Mouse (Mus musculus): Measurements from ENCODE around the gene Kif3a. TPM values are rescaled to one million over a fixed set of nuclear protein-coding genes. Genes with fewer than 3 reads are reported as not detected.
A peak's percentile ranks its signal among the peaks of the same experiment; 100 is the strongest.

Kif3a gene
- total and polyA plus RNA-seq, 3 experiments: 11.2 to 27.5 (median 20.2) TPM

DNA sequence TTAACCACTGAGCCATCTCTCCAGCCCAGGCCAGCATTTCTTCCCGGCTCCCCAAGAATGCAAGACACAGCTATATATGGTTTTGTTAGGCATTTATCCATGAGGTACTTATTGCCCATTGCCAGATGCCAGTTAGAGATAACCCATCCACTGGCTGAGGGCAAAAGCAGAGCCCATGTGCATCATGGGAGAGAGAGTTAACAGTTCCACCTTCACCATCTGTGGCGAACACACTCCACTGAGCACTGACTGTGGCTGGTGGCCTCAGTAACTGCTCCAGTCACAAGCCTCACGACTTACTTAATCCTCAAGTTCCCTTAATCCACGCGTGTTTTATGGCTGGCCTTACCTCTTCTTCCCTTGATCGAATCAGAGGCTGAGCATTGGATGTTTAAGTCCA is 42.1 kb downstream of the Kif3a start:
- H3K9me3 ChIP-seq (replicated peaks): peaks cover 23% of the 10 kb centered on the region
- peaks cover 70% of the 10 kb centered on the region for H3K36me3 ChIP-seq (replicated peaks)
- peaks cover 78% of the 10 kb centered on the region for H3K4me1 ChIP-seq (ENCODE audit: insufficient read depth, low read depth, low read length)
- ATAC-seq (ENCODE audit: extremely low read depth, insufficient number of reproducible peaks, low FRiP score, poor library complexity, severe bottlenecking) (peak; percentile 35; the same call in 1 of the 2 replicates), DNase-seq (ENCODE audit: low spot score) (no peak)
- no peak overlapping the region; the same call in 1 of the 2 replicates for H3K4me3 ChIP-seq (ENCODE audit: low read depth, low read length)
- TF ChIP-seq CTCF (IDR thresholded peaks at IDR 0.05; ENCODE audit: low read depth, low read length) (no peak), TAL1 (conservative IDR thresholded peaks at IDR 0.05; ENCODE audit: low read depth, low read length) (peak; percentile 79)
- H3K27me3 ChIP-seq (ENCODE audit: insufficient read depth, low read length): no peaks in the 10 kb centered on the region; the same call in 1 of the 2 replicates

- Histone ChIP-seq H3K4me3 (ENCODE audit: low read depth, low read length) (no peak overlapping the region; the same call in 1 of the 2 replicates), H3K36me3 (replicated peaks) (peaks cover 70% of the 10 kb centered on the region), H3K9me3 (replicated peaks) (peaks cover 23% of the 10 kb centered on the region), H3K4me1 (ENCODE audit: insufficient read depth, low read depth, low read length) (peaks cover 78% of the 10 kb centered on the region), H3K27me3 (ENCODE audit: insufficient read depth, low read length) (no peaks in the 10 kb centered on the region; the same call in 1 of the 2 replicates)
- DNase-seq (ENCODE audit: low spot score) (no peak), ATAC-seq (ENCODE audit: extremely low read depth, insufficient number of reproducible peaks, low FRiP score, poor library complexity, severe bottlenecking) (no peak)
- TF ChIP-seq GATA2 (IDR thresholded peaks at IDR 0.05; ENCODE audit: borderline replicate concordance, low read depth, low read length): no peak
- no peak for TF ChIP-seq POLR2AphosphoS5 (IDR thresholded peaks at IDR 0.05; ENCODE audit: insufficient replicate concordance, low read depth, low read length)
- no peak for TF ChIP-seq CTCF (IDR thresholded peaks at IDR 0.05; ENCODE audit: low read depth, low read length)
- no peak for TF ChIP-seq TAL1 (conservative IDR thresholded peaks at IDR 0.05; ENCODE audit: low read depth, low read length)
- no peak for TF ChIP-seq GATA1 (IDR thresholded peaks at IDR 0.05; ENCODE audit: borderline replicate concordance, low read length)
Measured at GRCm38 (mm10) chr11:53609672-53610071, 42.5 kb downstream of the Kif3a start.

DNA sequence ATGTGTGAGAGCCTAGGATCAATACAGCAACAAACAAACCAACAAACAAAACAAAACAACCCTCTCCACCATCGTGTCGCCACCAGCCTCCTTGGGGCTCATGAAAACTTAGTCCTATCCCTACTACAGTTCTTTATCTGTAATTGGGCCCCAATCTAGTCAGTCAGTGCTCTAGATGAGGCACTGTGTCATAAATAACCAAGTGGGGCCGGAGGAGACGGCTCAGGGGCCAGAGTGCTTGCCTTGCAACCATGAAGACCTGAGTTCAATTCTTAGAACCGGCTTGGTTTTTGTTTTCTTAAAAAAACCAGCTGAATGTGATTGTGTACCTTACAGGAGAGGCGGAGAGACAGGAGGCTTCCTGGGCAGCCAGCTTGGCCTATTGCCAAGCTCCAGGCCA is 48.0 kb downstream of the Kif3a start:
- H3K36me3 ChIP-seq (replicated peaks): peaks cover 42% of the 10 kb centered on the region
- peak overlapping the region; percentile 77 for H3K4me3 ChIP-seq (ENCODE audit: low read depth, low read length)
- DNase-seq (ENCODE audit: low spot score) (no peak), ATAC-seq (ENCODE audit: extremely low read depth, insufficient number of reproducible peaks, low FRiP score, poor library complexity, severe bottlenecking) (no peak)
- no peaks in the 10 kb centered on the region; the same call in 1 of the 2 replicates for H3K27me3 ChIP-seq (ENCODE audit: insufficient read depth, low read length)
- peaks cover 60% of the 10 kb centered on the region for H3K4me1 ChIP-seq (ENCODE audit: insufficient read depth, low read depth, low read length)
- no peak for TF ChIP-seq GATA1 (IDR thresholded peaks at IDR 0.05; ENCODE audit: borderline replicate concordance, low read length)
- TF ChIP-seq CTCF (IDR thresholded peaks at IDR 0.05; ENCODE audit: low read depth, low read length): no peak
- no peak for TF ChIP-seq GATA2 (IDR thresholded peaks at IDR 0.05; ENCODE audit: borderline replicate concordance, low read depth, low read length)
- TF ChIP-seq POLR2AphosphoS5 (IDR thresholded peaks at IDR 0.05; ENCODE audit: insufficient replicate concordance, low read depth, low read length): no peak
- no peak for TF ChIP-seq TAL1 (conservative IDR thresholded peaks at IDR 0.05; ENCODE audit: low read depth, low read length)
- peaks cover 23% of the 10 kb centered on the region for H3K9me3 ChIP-seq (replicated peaks)

GRCm38 (mm10) chr11:53615575-53615974 is 48.4 kb downstream of the Kif3a start:
- peaks cover 40% of the 10 kb centered on the region for H3K36me3 ChIP-seq (replicated peaks)
- ATAC-seq (ENCODE audit: extremely low read depth, insufficient number of reproducible peaks, low FRiP score, poor library complexity, severe bottlenecking) (no peak), DNase-seq (ENCODE audit: low spot score) (no peak)
- peaks cover 62% of the 10 kb centered on the region for H3K4me1 ChIP-seq (ENCODE audit: insufficient read depth, low read depth, low read length)
- peak overlapping the region; percentile 77 for H3K4me3 ChIP-seq (ENCODE audit: low read depth, low read length)
- peaks cover 23% of the 10 kb centered on the region for H3K9me3 ChIP-seq (replicated peaks)
- TF ChIP-seq TAL1 (conservative IDR thresholded peaks at IDR 0.05; ENCODE audit: low read depth, low read length) (no peak), GATA2 (IDR thresholded peaks at IDR 0.05; ENCODE audit: borderline replicate concordance, low read depth, low read length) (no peak), GATA1 (IDR thresholded peaks at IDR 0.05; ENCODE audit: borderline replicate concordance, low read length) (no peak), CTCF (IDR thresholded peaks at IDR 0.05; ENCODE audit: low read depth, low read length) (no peak), POLR2AphosphoS5 (IDR thresholded peaks at IDR 0.05; ENCODE audit: insufficient replicate concordance, low read depth, low read length) (no peak)
- no peaks in the 10 kb centered on the region; the same call in 1 of the 2 replicates for H3K27me3 ChIP-seq (ENCODE audit: insufficient read depth, low read length)

GRCm38 (mm10) chr11:53616748-53617558 is 49.8 kb downstream of the Kif3a start:
- H3K9me3 ChIP-seq (replicated peaks): peaks cover 15% of the 10 kb centered on the region
- peaks cover 27% of the 10 kb centered on the region for H3K36me3 ChIP-seq (replicated peaks)
- no peaks in the 10 kb centered on the region; the same call in 1 of the 2 replicates for H3K27me3 ChIP-seq (ENCODE audit: insufficient read depth, low read length)
- TF ChIP-seq TAL1 (conservative IDR thresholded peaks at IDR 0.05; ENCODE audit: low read depth, low read length): peak; percentile 68; the same call in 1 of the 2 replicates
- 0 out of 2 replicates have a peak, but pooled peaks have one; percentile 66 for TF ChIP-seq GATA2 (IDR thresholded peaks at IDR 0.05; ENCODE audit: borderline replicate concordance, low read depth, low read length)
- no peak for TF ChIP-seq CTCF (IDR thresholded peaks at IDR 0.05; ENCODE audit: low read depth, low read length)
- H3K4me3 ChIP-seq (ENCODE audit: low read depth, low read length): peak overlapping the region; percentile 77
- DNase-seq (ENCODE audit: low spot score): peak; percentile 58
- H3K4me1 ChIP-seq (ENCODE audit: insufficient read depth, low read depth, low read length): peaks cover 73% of the 10 kb centered on the region
- ATAC-seq (ENCODE audit: extremely low read depth, insufficient number of reproducible peaks, low FRiP score, poor library complexity, severe bottlenecking): peak; percentile 72

DNA sequence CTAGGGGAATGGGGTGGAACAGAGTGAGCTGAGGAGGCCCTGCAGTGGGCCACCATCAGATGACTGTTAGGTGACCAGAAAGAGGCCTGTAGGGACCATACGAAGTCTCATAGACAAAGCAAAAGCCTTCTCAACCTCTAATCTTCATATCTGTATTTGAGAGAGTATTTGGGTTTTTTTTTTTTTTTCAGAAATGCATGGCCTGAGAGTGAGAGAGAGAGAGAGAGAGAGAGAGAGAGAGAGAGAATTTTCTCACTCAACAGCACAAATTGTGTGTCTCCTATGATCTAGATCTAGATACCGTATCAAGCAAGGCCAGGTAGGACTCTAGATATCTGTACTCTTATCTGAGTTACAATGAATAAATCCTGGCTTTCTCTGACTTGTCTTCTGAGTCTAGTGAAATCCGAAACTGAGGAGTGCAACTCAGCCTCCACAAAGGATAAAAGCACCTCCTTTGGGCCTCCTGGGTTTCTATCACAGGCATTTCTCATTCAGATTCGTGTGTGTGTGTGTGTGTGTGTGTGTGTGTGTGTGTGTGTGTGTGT is 50.5 kb downstream of the Kif3a start:
- H3K4me1 ChIP-seq (ENCODE audit: insufficient read depth, low read depth, low read length): peaks cover 79% of the 10 kb centered on the region
- H3K36me3 ChIP-seq (replicated peaks): peaks cover 20% of the 10 kb centered on the region
- H3K9me3 ChIP-seq (replicated peaks): peaks cover 10% of the 10 kb centered on the region
- ATAC-seq (ENCODE audit: extremely low read depth, insufficient number of reproducible peaks, low FRiP score, poor library complexity, severe bottlenecking) (peak; percentile 30; the same call in 1 of the 2 replicates), DNase-seq (ENCODE audit: low spot score) (no peak)
- H3K4me3 ChIP-seq (ENCODE audit: low read depth, low read length): peak overlapping the region; percentile 77
- TF ChIP-seq GATA2 (IDR thresholded peaks at IDR 0.05; ENCODE audit: borderline replicate concordance, low read depth, low read length) (no peak), CTCF (IDR thresholded peaks at IDR 0.05; ENCODE audit: low read depth, low read length) (no peak), TAL1 (conservative IDR thresholded peaks at IDR 0.05; ENCODE audit: low read depth, low read length) (no peak), POLR2AphosphoS5 (IDR thresholded peaks at IDR 0.05; ENCODE audit: insufficient replicate concordance, low read depth, low read length) (no peak), GATA1 (IDR thresholded peaks at IDR 0.05; ENCODE audit: borderline replicate concordance, low read length) (no peak)
- H3K27me3 ChIP-seq (ENCODE audit: insufficient read depth, low read length): no peaks in the 10 kb centered on the region; the same call in 1 of the 2 replicates
